Mouse (Mus musculus) CH12.LX (cell line): Measurements from ENCODE around the gene 1600002K03Rik.

Experiments used
- CTCF ChIP-seq, 2 experiments: IDR thresholded peaks in 1 of 2; conservative IDR thresholded peaks in 1 of 2; 2 replicates each; pipeline ENCODE4 v1.5.1; 2011 to 2012; ENCODE audit warnings: low read depth in 2 of 2, low read length in 2 of 2, improper control_type of control experiment in 1 of 2, inconsistent platforms in 1 of 2, mild to moderate bottlenecking in 1 of 2, moderate library complexity in 1 of 2
- EP300 ChIP-seq: IDR thresholded peaks from 2 replicates; pipeline ENCODE4 v1.6.1; 2011; ENCODE audit warnings: low read length, improper control_type of control experiment
- JUND ChIP-seq: conservative IDR thresholded peaks from 2 replicates; pipeline ENCODE4 v1.6.1; 2011; ENCODE audit warnings: low read depth, low read length, improper control_type of control experiment
- MAX ChIP-seq: IDR thresholded peaks from 2 replicates; pipeline ENCODE4 v1.6.1; 2011; ENCODE audit warnings: low read length, improper control_type of control experiment
- MYC ChIP-seq: IDR thresholded peaks from 2 replicates; pipeline ENCODE4 v1.6.1; 2011; ENCODE audit warnings: low read depth, mild to moderate bottlenecking, improper control_type of control experiment, low read length
- NELFE ChIP-seq: IDR thresholded peaks from 2 replicates; pipeline ENCODE4 v1.6.1; 2011; ENCODE audit warnings: low read depth, low read length, improper control_type of control experiment
- POLR2A ChIP-seq: IDR thresholded peaks from 2 replicates; pipeline ENCODE4 v1.6.1; 2011; ENCODE audit warnings: low read depth, mild to moderate bottlenecking, improper control_type of control experiment, low read length
- SMC3 ChIP-seq: IDR thresholded peaks from 2 replicates; pipeline ENCODE4 v1.6.1; 2011; ENCODE audit warnings: low read depth, low read length, improper control_type of control experiment
- TBP ChIP-seq: conservative IDR thresholded peaks from 2 replicates; pipeline ENCODE4 v1.6.1; 2011; ENCODE audit warnings: low read depth, low read length, improper control_type of control experiment
- USF1 ChIP-seq: IDR thresholded peaks from 2 replicates; pipeline ENCODE4 v1.6.1; 2014; ENCODE audit warnings: low read depth, mild to moderate bottlenecking, inconsistent platforms, low read length, improper control_type of control experiment
- ZKSCAN1 ChIP-seq: IDR thresholded peaks from 2 replicates; pipeline ENCODE4 v1.6.1; 2012; ENCODE audit warnings: low read depth, inconsistent platforms, low read length, improper control_type of control experiment, borderline replicate concordance

DNA sequence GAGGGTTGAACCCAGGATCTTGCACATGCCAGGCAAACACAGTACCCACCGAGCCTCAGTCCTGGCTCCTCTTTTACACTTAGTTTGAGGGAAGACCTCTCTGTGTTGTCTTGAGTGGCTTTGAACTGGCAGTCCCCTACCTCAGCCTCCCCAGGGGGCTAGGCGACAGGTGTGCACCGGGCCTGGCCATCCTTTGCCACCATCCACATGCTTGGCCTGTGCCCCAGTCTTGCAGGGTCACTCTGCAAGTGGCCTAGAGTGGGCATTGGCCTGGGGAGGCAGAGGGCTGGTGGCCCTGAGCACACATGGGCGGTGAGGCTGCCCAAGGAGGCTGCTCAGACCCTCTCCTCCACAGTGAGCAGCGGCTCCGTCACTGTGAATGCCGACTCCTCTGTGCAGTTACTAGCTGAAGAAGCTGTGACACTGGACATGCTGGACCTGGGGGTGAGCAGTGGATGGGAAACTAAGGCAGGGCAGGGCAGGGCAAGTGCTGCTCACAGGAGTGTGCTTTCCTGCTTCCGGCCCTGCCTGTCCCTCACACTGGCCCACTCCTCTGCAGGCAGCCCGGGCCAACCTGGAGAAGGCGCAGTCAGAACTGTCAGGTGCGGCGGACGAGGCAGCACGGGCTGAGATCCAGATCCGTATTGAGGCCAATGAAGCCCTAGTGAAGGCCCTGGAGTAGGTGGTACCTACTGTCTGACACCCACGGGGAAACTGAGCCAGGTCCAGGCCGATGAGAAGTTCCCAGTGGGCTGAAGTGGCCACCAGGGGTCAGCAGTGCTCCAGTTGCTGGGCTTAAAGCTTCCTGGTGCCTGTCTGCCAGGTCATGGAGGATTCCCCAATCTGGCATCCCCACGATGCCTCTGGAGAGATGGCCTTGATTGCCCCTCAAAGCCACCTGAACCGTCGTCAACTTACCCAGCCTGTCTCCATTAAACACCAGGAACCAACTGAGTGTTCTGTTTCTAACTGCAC, 27.6 kb upstream of the 1600002K03Rik start:
- TF ChIP-seq EP300 (no peak), CTCF (conservative IDR thresholded peaks at IDR 0.05 in 1 of 2, IDR thresholded peaks at IDR 0.05 in 1 of 2; ENCODE audit: low read depth in 2 of 2, low read length in 2 of 2) (peak; percentile 61 to 88; a peak in 3 of 4 replicates), POLR2A (no peak), JUND (no peak), NELFE (no peak), SMC3 (peak; percentile 94), ZKSCAN1 (no peak), MAX (no peak), USF1 (no peak), TBP (no peak), MYC (no peak)
